Mouse (Mus musculus): Measurements from ENCODE around the gene Clcnkb.

Clcnkb gene

DNA sequence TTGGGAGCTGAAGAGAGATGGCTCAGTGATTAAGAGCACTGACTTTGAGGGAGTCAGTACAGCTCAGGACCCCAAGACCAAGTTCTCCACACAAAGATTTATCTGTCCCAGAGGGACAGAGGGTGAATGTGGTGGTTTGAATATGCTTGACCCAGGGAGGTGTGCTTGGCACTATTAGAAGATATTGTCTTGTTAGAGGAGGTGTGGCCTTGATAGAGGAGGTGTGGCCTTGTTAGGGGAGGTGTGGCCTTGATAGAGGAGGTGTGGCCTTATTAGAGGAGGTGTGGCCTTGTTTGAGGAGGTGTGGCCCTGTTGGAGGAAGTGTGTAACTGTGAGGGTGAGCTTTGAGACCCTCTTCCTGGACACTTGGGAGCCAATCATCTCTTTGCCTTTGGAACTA lies 58.0 kb downstream of the Clcnkb start:
- no peak for DNase-seq (ENCODE audit: low spot score in 2 of 2)

Measured in right cerebral cortex, adult 2 months (tissue).